Mouse (Mus musculus) stomach, adult 2 months (tissue): ENCODE data around the gene Peli2. TPM values are rescaled to one million over a fixed set of nuclear protein-coding genes. Genes with fewer than 3 reads are reported as not detected.

Source experiments
- polyA plus RNA-seq: library from polyadenylated mRNA; depleted of rRNA; stranded (reverse); fragments of >200 nt; gene quantifications from 2 replicates; pipeline ENCODE4 v1.2.3, GENCODE M21; 2012; rRNA removed

The Peli2 gene
- 5.6 and 7.4 TPM in 2 replicates for polyA plus RNA-seq

GRCm38 (mm10) chr14:48120752-48121528, at the start of gene Peli2:
Peli2 (plus strand) TSS chr14:48120823.

